11 mouse cellular contexts compared by ENCODE assay signal in genomic region chr14:33896628-33897300, GRCm38 (mm10). TPM values are rescaled to one million over a fixed set of nuclear protein-coding genes. Genes with fewer than 3 reads are reported as not detected.
A peak's percentile ranks its signal among the peaks of the same experiment; 100 is the strongest.
DNase-seq lines count a peak whose midpoint lies in the region; ATAC-seq and TF ChIP-seq lines count a peak whose summit lies in the region.
"Had no signal": no experiment of that assay in that cellular context is flagged by ENCODE, and none has a peak within 500 bp of the region (broad histone marks: within the 10 kb centered on the region; RNA-seq: fewer than 3 reads in every experiment).

No protein-coding gene starts in this region.

- peak; percentile 20 for DNase-seq in gastrocnemius, adult 18-20 months (ENCODE audit: low spot score)
- DNase-seq in gastrocnemius, postnatal 10 days: no peak
- DNase-seq in lung, postnatal 10 days: peak; percentile 45
- DNase-seq in lung, adult 2 months: no peak
- DNase-seq in embryonic facial prominence, embryonic 14.5 days (ENCODE audit: low spot score): peak; percentile 89
- DNase-seq in B cell, adult 2 months: no peak
- no peak for DNase-seq in cerebellum, adult 11 months

- peaks cover under 1% of the 10 kb centered on the region; the same call in 1 of the 2 replicates for H3K27me3 ChIP-seq in embryonic facial prominence, embryonic 14.5 days (replicated peaks; ENCODE audit: control insufficient read depth, insufficient read depth, low read length)
- no peaks in the 10 kb centered on the region for H3K27me3 ChIP-seq in limb, embryonic 15.5 days

- 54% methylated on average over 9 of the region's 9 CpGs for WGBS in lung, adult 2 months
- WGBS in embryonic facial prominence, embryonic 14.5 days: 19% methylated on average over 9 of the region's 9 CpGs
- WGBS in limb, embryonic 15.5 days: 23% methylated on average over 9 of the region's 9 CpGs

- TF ChIP-seq POLR2A in lung, adult 2 months (IDR thresholded peaks at IDR 0.05; ENCODE audit: borderline replicate concordance, extremely low read depth, low read depth, low read length): no peak

- no peaks in the 10 kb centered on the region for H3K4me1 ChIP-seq in lung, adult 2 months (ENCODE audit: control insufficient read depth, insufficient read depth, low read length)
- peaks cover 13% of the 10 kb centered on the region for H3K4me1 ChIP-seq in embryonic facial prominence, embryonic 14.5 days (ENCODE audit: control insufficient read depth, insufficient read depth, low read length)
- H3K4me1 ChIP-seq in limb, embryonic 15.5 days: peaks cover 10% of the 10 kb centered on the region; the same call in 1 of the 2 replicates

- no peak overlapping the region for H3K9ac ChIP-seq in embryonic facial prominence, embryonic 14.5 days (ENCODE audit: low read depth, low read length)
- H3K9ac ChIP-seq in limb, embryonic 15.5 days: no peak overlapping the region

- H3K36me3 ChIP-seq in embryonic facial prominence, embryonic 14.5 days (ENCODE audit: control insufficient read depth, insufficient read depth, low read length): no peaks in the 10 kb centered on the region
- no peaks in the 10 kb centered on the region for H3K36me3 ChIP-seq in limb, embryonic 15.5 days

- no peaks in the 10 kb centered on the region for H3K9me3 ChIP-seq in embryonic facial prominence, embryonic 14.5 days (ENCODE audit: control insufficient read depth, low read length)
- H3K9me3 ChIP-seq in limb, embryonic 15.5 days: no peaks in the 10 kb centered on the region

- ATAC-seq in embryonic facial prominence, embryonic 14.5 days (ENCODE audit: low read depth): peak; percentile 62
- ATAC-seq in limb, embryonic 15.5 days (ENCODE audit: insufficient number of reproducible peaks, low FRiP score, low TSS enrichment, low read depth): 0 out of 2 replicates have a peak, but pooled peaks have one; percentile 40

- no peak overlapping the region for H3K4me3 ChIP-seq in lung, adult 2 months (replicated peaks; ENCODE audit: extremely low read depth, low read depth, low read length)
- H3K4me3 ChIP-seq in embryonic facial prominence, embryonic 14.5 days (ENCODE audit: low read depth, low read length): no peak overlapping the region
- H3K4me3 ChIP-seq in limb, embryonic 15.5 days: no peak overlapping the region

- peak overlapping the region; percentile 7; the same call in 1 of the 2 replicates for H3K4me2 ChIP-seq in embryonic facial prominence, embryonic 14.5 days (ENCODE audit: low read depth, low read length)
- no peak overlapping the region for H3K4me2 ChIP-seq in limb, embryonic 15.5 days

- TF ChIP-seq CTCF in lung, adult 2 months (IDR thresholded peaks at IDR 0.05; ENCODE audit: insufficient read depth, low read length): no peak

- H3K27ac ChIP-seq in embryonic facial prominence, embryonic 14.5 days (replicated peaks; ENCODE audit: low read depth, low read length): peak overlapping the region; percentile 61
- H3K27ac ChIP-seq in limb, embryonic 15.5 days: peak overlapping the region; percentile 67

RNA-seq across cellular contexts. Expression of gene Gdf10, which starts 26.6 kb away (rescaled TPM):
- 1 to 10 TPM; 1.2 TPM for total RNA-seq in gastrocnemius, adult 18-20 months (2021)
- 1 to 10 TPM; 4.1 to 5.0 TPM for total RNA-seq in gastrocnemius, postnatal 10 days (2021)
- 14.3 and 15.1 TPM in 2 replicates for polyA plus RNA-seq in lung, adult 2 months (2012; rRNA removed)
- 34.2 and 35.8 TPM in 2 replicates for polyA plus RNA-seq in embryonic facial prominence, embryonic 14.5 days (2014; fragmentation: Nextera tagmentation; extraction: Ambion mirVana)
- polyA plus RNA-seq in limb, embryonic 15.5 days (2015; fragmentation: Nextera tagmentation; extraction: Ambion mirVana): 30.3 and 33.8 TPM in 2 replicates
- total RNA-seq: megakaryocyte progenitor cell, adult 5-6 weeks had no signal

RNA-seq across cellular contexts. Expression of gene Gdf2, which starts 44.1 kb away (rescaled TPM):
- total RNA-seq in gastrocnemius, adult 18-20 months (2021): not detected
- not detected for total RNA-seq in gastrocnemius, postnatal 10 days (2021)
- 0.25 and 0.45 TPM in 2 replicates for polyA plus RNA-seq in lung, adult 2 months (2012; rRNA removed)
- not detected in 2 replicates for polyA plus RNA-seq in embryonic facial prominence, embryonic 14.5 days (2014; fragmentation: Nextera tagmentation; extraction: Ambion mirVana)
- polyA plus RNA-seq in limb, embryonic 15.5 days (2015; fragmentation: Nextera tagmentation; extraction: Ambion mirVana): not detected in 2 replicates
- total RNA-seq: layer of hippocampus, adult 18-20 months; megakaryocyte progenitor cell, adult 5-6 weeks had no signal

RNA-seq across cellular contexts. Expression of gene Rbp3, which starts 57.0 kb away (rescaled TPM):
- not detected for total RNA-seq in gastrocnemius, adult 18-20 months (2021)
- not detected for total RNA-seq in gastrocnemius, postnatal 10 days (2021)
- polyA plus RNA-seq in lung, adult 2 months (2012; rRNA removed): not detected in 2 replicates
- polyA plus RNA-seq in embryonic facial prominence, embryonic 14.5 days (2014; fragmentation: Nextera tagmentation; extraction: Ambion mirVana): not detected in 2 replicates
- polyA plus RNA-seq in limb, embryonic 15.5 days (2015; fragmentation: Nextera tagmentation; extraction: Ambion mirVana): not detected in 2 replicates
- total RNA-seq: megakaryocyte progenitor cell, adult 5-6 weeks had no signal
- polyA plus RNA-seq: frontal cortex, adult 2 months had no signal

Comparison
In these comparisons a context has a peak if more than half of its experiments do, and no peak if none do; other contexts are left out.
1. DNase-seq: peak in gastrocnemius, adult 18-20 months (single experiment), lung, postnatal 10 days (single experiment) and embryonic facial prominence, embryonic 14.5 days (single experiment); none in gastrocnemius, postnatal 10 days (single experiment), lung, adult 2 months (single experiment), B cell, adult 2 months (0 of 2) and cerebellum, adult 11 months (single experiment).